Mouse (Mus musculus) kidney, postnatal 14 days (tissue): Measurements from ENCODE around the gene F2.

Experiments used
- DNase-seq: peaks from one replicate; pipeline ENCODE4 v3.0.0; 2022; ENCODE audit warnings: mixed read lengths

F2 gene

DNA sequence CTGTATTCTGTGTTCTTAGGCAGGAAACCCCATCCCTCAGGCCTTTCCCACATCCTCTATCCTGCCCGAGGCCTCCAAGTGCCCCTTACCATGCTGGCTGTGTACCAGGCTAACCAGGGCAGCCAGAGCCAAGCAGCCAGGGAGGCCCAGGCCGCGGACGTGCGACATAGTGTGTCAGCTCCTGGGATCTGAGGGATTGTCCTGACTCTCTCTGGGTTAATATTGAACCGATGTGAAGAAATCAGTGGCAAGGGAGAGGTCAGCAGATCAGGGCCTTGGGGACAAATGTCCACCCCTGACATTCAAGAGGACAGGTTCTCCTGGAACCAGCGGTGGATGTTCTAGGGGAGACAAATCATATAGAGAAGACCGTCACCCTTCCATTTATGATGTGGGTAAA, at the start of gene F2:
Gene F2 (minus strand): TSS at position 186 of the 400 bp plus-strand sequence.
- DNase-seq, result no peak

DNA sequence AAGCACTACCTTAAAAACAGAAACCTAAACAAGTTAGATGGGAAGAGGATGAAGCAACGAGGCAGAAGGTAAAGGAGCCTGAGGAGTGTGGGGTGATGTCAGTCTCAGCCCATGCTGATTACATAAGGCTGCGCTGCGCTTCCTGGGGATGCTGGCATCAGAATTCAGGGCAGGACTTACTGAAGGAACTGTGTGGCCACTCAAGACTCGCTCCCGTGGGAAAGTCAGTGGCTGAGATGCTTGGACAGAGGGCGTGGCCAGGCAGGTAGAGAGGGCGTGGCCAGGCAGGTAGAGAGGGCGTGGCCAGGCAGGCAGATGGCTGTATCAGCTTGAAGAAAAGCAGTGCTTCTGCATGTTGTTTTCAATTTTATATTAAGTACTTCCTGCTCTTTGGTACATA, 47.7 kb upstream of the F2 start:
- DNase-seq, result no peak

GRCm38 (mm10) chr2:91682850-91683249, 46.6 kb upstream of the F2 start:
- peak; percentile 42 for DNase-seq

DNA sequence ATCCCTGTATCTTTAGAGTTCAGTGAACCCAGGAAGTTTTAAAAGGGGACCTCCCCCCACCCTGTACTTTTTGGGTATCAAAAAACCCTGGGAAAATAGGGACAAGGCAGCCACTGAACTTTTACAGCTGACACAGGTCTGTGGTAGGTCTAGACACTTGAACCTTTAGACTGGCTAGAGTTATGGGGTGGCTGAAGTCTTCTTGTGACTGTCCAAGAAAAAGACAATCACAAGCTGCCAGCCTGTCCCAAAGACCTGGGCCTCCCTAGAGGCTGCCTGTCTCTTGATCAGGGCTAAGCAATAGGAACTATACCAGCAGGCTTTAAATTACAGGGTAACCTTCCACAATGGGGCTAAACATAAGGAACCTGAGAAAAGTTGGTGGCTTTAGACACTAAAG, 40.7 kb upstream of the F2 start:
- DNase-seq, result no peak

GRCm38 (mm10) chr2:91676420-91676819, 40.2 kb upstream of the F2 start:
- DNase-seq, result no peak

DNA sequence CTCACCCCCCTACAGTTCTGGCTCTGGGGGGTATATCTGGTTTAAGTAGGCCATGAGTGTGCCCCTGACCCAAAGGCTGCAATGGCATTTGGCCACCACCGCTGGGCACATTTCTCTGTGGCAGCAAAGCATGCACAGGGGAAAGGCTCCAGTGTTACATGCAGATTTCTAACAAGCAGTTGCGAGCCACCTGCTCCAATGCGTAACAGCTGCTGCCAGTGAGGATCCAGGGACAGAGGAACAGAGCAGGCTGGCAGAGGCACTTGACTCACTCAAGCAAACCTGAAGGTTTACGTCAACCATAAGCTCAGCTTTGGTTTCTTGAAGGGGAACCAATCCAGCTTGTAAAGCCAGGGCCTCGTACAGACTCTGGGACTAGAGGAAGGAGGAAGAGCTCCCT, 38.7 kb upstream of the F2 start:
- DNase-seq, result no peak

GRCm38 (mm10) chr2:91673587-91673986, 37.4 kb upstream of the F2 start:
- DNase-seq, result no peak

- DNase-seq, result peak; percentile 56
These were observed 33.8 kb upstream of the F2 start for GRCm38 (mm10) chr2:91670038-91670437.

DNA sequence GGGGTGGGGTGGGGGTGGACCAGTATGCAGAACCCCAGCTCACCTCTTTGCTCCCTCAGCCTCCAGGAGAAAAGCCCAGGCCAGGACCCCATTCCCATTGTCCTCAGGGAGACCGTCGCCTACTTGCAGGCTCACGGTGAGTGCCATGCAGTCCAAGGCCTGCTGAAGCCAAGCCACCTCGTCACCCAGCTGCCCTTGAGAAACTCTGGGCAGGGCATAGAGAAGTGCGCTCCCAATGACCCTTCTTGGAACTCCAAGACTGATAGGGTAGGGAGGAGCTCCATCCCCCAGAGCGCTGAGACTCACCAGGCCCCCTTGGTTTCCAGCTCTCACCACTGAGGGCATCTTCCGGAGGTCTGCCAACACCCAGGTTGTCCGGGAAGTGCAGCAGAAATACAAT, 33.1 kb upstream of the F2 start:
- no peak for DNase-seq

GRCm38 (mm10) chr2:91667747-91668146, 31.5 kb upstream of the F2 start:
- no peak for DNase-seq

DNA sequence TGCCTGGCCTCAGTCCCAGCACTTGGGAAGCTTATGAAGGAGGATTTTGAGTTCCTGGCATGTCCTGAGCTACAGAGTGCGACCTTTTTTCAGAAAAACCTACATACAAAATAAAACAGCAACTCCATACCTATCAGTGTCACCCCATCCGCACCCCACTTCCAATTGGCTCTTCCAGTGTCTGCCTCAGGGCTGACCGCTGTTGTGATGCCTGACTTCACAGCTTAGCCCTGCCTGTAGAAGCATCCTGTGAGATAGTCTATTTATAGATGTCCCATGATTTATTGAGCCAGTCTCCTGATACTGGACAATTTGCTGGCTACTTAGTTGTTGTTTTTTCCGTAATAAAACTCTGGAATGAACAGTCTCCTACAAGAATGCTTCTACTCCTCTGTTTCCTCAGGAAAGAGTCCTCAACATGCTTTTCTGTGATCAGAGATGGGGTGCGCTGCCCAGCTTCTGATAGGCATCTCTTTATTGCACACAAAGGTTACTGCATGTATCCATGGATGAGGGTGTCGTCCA, 30.2 kb upstream of the F2 start:
- DNase-seq, result peak; percentile 50

DNA sequence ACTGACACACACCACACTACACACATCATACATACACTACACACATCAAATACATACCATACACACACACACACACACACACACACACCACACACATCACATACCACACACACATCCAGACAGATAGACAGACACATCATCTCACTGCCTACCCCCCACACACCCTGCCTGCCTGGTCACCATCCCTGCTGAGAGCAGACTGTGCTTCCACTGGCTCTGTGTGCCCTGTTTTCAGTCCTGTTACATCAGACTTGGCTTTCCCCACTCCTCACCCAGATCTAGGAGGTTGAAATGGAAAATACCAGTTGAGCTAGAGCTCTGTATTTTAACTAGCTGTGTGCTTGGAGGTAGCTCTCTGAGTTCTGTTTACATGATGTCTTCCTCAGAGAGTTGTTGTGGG, 28.6 kb upstream of the F2 start:
- no peak for DNase-seq

- DNase-seq, result peak; percentile 22
These were observed 24.8 kb upstream of the F2 start for GRCm38 (mm10) chr2:91660981-91661380.

DNA sequence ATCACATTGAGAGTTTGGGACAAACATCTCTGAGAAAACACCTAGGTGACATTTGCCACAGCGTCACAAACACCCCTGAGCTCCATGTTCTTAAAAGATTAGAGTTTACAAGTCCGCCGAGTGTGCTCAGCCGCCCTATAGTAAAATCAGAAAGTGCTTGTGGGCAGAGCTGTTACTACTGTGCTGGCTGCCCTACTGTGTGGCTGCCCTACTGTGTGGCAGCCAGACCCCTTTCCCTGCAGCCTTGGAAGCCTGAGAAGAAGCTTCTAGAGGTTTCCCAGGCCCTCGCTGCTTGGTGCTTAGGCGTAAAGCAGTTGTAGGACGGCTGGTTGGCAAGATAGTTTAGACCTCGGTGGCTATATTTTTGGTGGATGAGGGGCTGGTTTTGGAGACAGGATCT, 23.4 kb upstream of the F2 start:
- no peak for DNase-seq

- peak; percentile 46 for DNase-seq
These were observed 20.6 kb upstream of the F2 start for GRCm38 (mm10) chr2:91656774-91657173.

GRCm38 (mm10) chr2:91655827-91656226, 19.6 kb upstream of the F2 start:
- DNase-seq, result no peak

- DNase-seq, result no peak
These were observed 19.2 kb upstream of the F2 start for GRCm38 (mm10) chr2:91655388-91655787.

- no peak for DNase-seq
These were observed 16.6 kb upstream of the F2 start for GRCm38 (mm10) chr2:91652863-91653262.

DNA sequence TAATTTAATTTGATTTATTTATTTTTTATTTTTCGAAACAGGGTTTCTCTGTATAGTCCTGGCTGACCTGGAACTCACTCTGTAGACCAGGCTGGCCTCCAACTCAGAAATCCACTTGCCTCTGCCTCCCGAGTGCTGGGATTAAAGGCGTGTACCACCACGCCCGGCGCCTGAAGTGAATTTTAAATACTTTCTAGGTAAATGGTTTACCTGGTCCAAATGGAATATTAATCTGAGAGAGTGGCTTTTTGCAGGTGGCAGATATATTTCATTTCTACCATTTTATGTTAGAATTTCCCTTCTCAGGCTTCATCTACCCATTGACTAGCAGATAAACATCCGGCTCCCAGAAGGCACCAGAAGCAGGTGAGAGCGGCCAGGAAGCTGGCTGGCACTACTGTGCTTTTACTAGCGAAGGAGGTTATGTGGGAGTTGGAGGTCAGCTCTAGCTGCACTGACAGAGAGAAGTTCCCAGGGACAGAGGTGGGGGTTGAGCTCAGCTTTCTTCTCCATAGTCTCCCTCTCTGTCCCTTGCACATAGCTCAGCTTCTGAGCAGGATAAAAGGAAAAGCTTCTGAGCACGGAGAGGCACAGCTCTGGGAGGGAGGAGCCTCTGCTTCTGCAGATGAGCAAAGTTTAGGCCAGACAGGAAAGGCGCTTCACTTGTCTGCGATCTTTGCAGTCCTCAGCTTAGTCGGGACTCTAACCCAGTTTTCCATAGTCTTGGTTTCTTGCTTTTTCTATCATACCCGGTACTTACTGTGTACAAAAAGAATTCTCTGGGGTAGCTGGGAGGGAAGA, 15.4 kb upstream of the F2 start:
- DNase-seq, result peak; percentile 34

DNA sequence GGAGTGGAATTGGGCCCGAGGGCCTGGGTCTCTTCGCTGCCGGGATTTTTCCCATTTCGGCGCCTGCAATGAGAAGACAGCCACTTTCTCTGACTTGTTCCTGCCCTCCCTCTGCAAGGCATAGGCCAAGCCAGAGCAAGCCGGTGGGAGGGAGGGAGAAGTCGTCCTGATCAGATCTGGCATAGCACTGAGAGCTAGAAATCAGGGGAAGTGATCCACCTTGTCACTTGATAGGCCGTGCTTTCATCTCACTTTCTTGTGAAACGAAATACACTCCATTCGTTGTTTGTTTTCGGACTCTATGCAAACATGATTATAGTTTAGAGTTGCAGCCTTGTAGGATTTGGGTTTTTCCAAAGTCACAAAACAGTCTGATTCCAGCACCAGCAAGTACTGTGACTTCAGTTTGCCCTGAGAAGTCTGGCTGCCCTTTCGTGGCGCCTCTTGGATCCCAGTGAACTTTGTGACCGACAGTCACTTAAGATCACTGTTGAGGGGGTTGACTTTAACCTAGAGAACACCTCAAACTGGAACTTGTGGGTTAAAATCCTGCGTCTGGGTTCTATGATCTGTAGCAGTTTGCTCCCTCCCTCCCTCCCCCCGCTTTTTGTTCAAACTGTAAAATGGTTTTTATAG, 14.3 kb upstream of the F2 start:
- DNase-seq, result no peak

- peak; percentile 98 for DNase-seq
These were observed 13.5 kb upstream of the F2 start, which contains the start of the genes Zfp408 and Arhgap1 for GRCm38 (mm10) chr2:91649553-91650359. Gene Zfp408, minus strand, starts transcription at chr2:91649791. Gene Arhgap1, plus strand, starts transcription at chr2:91649860.

GRCm38 (mm10) chr2:91649152-91649551, 12.9 kb upstream of the F2 start:
- no peak for DNase-seq

DNA sequence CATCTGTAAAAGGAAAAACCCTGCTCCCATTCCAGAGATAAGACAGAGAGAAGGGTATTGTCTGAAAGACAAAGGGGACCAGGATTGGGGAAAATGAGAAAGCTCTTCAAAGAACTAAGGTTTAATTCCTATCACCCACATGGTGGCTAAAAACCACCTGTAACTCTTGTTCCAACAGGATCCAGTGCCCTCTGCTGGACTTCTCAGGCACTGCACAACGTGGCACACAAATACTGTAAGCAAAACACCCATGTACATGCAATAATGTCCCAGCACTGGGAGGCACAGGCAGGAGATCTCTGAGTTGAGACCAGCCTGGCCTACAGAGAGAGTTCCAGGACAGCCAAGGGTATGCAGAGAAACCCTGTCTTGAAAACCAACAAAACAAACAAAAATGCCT, 10.5 kb upstream of the F2 start:
- DNase-seq, result peak; percentile 58
